18 mouse cellular contexts compared by ENCODE assay signal in the genomic region with DNA sequence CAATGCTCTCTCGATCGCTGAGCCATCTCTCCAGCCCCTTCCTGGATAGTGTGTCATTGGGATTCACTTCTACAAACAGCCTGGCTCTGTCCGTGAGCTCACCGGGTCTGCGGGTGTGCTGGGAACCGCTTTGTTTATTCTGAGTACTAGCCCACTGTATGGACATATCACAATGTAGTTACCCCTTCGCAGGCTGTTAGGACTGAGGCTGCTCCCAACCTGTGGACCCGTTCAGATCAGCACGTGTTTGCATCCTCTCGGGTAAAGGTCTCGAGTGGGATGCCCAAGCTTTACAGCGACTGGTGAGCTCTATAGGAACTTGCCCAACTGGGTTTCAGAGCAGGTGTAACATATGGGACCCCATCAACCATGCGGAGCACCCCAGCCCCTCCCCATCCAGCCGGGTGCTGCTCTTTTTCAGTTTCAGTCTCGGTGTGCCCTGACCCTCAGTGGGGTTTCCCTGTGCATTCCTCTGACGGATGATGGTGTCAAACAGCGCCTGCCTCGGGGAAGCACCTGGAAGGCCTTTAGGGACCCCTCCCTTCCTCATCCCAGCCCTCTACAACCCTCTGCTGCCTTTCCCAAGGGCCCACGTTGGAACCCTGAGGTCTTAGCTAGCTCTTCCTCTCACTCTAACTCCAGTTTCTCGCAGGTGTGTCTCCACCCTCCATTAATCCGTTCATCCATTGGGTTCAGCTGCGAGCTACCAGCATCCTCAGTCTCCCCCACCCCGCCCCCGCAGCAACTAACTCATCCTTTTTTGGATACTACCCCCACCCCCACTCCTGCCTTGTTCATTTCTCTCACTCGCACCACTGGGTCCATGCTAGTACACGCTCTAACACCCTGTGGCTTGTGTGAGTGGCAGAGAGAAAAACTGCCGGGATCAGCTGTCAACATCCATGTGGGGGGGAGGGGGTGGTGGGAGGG. TPM values are rescaled to one million over a fixed set of nuclear protein-coding genes. Genes with fewer than 3 reads are reported as not detected.
DNase-seq lines count a peak whose midpoint lies in the region; ATAC-seq and TF ChIP-seq lines count a peak whose summit lies in the region.
"Had no signal": no experiment of that assay in that cellular context is flagged by ENCODE, and none has a peak within 500 bp of the region (broad histone marks: within the 10 kb centered on the region; RNA-seq: fewer than 3 reads in every experiment).

No protein-coding gene starts in this region.

- no peak overlapping the region for H3K4me2 ChIP-seq in midbrain, embryonic 11.5 days
- no peak overlapping the region for H3K4me2 ChIP-seq in midbrain, embryonic 15.5 days
- H3K4me2 ChIP-seq in forebrain, postnatal 0 days (ENCODE audit: low read depth) = no peak overlapping the region
- H3K4me2 ChIP-seq: heart, embryonic 12.5 days; hindbrain, embryonic 13.5 days; intestine, embryonic 15.5 days; limb, embryonic 13.5 days; liver, embryonic 15.5 days; stomach, embryonic 15.5 days had no signal

- H3K9me3 ChIP-seq in midbrain, embryonic 11.5 days (ENCODE audit: control insufficient read depth, low read length) = no peaks in the 10 kb centered on the region
- H3K9me3 ChIP-seq in midbrain, embryonic 15.5 days = no peaks in the 10 kb centered on the region; the same call in 1 of the 2 replicates
- no peaks in the 10 kb centered on the region for H3K9me3 ChIP-seq in E14TG2a.4 (ENCODE audit: low read length)
- no peaks in the 10 kb centered on the region for H3K9me3 ChIP-seq in limb, embryonic 10.5 days (replicated peaks)
- H3K9me3 ChIP-seq in forebrain, postnatal 0 days (ENCODE audit: low read length) = no peaks in the 10 kb centered on the region
- H3K9me3 ChIP-seq: intestine, embryonic 15.5 days; liver, embryonic 15.5 days; megakaryocyte, embryonic 14.5 days; stomach, embryonic 15.5 days had no signal

- no peak for ATAC-seq in midbrain, embryonic 11.5 days (ENCODE audit: low FRiP score)
- ATAC-seq in midbrain, embryonic 15.5 days (replicated peaks) = no peak
- ATAC-seq in forebrain, postnatal 0 days = no peak
- ATAC-seq: forebrain, embryonic 16.5 days; intestine, embryonic 15.5 days had no signal

- H3K36me3 ChIP-seq in midbrain, embryonic 11.5 days (ENCODE audit: control insufficient read depth, insufficient read depth, low read length) = no peaks in the 10 kb centered on the region
- H3K36me3 ChIP-seq in midbrain, embryonic 15.5 days (replicated peaks) = no peaks in the 10 kb centered on the region
- no peaks in the 10 kb centered on the region for H3K36me3 ChIP-seq in E14TG2a.4 (ENCODE audit: insufficient read depth, low read length)
- no peaks in the 10 kb centered on the region for H3K36me3 ChIP-seq in limb, embryonic 10.5 days
- no peaks in the 10 kb centered on the region for H3K36me3 ChIP-seq in forebrain, postnatal 0 days (ENCODE audit: insufficient read depth)
- H3K36me3 ChIP-seq: heart, embryonic 12.5 days; hindbrain, embryonic 13.5 days; intestine, embryonic 15.5 days; limb, embryonic 13.5 days; liver, embryonic 15.5 days; stomach, embryonic 15.5 days had no signal

- TF ChIP-seq CTCF in E14TG2a.4 (conservative IDR thresholded peaks at IDR 0.05; ENCODE audit: low read length) = no peak
- TF ChIP-seq CTCF in forebrain, postnatal 0 days (IDR thresholded peaks at IDR 0.05; ENCODE audit: low read depth) = no peak

- H3K4me1 ChIP-seq in midbrain, embryonic 11.5 days (ENCODE audit: control insufficient read depth, insufficient read depth, low read length) = no peaks in the 10 kb centered on the region; the same call in 1 of the 2 replicates
- H3K4me1 ChIP-seq in midbrain, embryonic 15.5 days = peaks cover 6% of the 10 kb centered on the region; the same call in 1 of the 2 replicates
- H3K4me1 ChIP-seq in E14TG2a.4 (replicated peaks; ENCODE audit: low read depth, low read length) = peaks cover 43% of the 10 kb centered on the region
- H3K4me1 ChIP-seq in limb, embryonic 10.5 days = peaks cover 23% of the 10 kb centered on the region
- H3K4me1 ChIP-seq in forebrain, postnatal 0 days (ENCODE audit: insufficient read depth) = 0 out of 2 replicates have a peak, but pooled peaks cover 2% of the 10 kb centered on the region
- H3K4me1 ChIP-seq: heart, embryonic 12.5 days had no signal

- H3K27me3 ChIP-seq in midbrain, embryonic 11.5 days (ENCODE audit: control insufficient read depth, insufficient read depth, low read length) = no peaks in the 10 kb centered on the region
- 0 out of 2 replicates have a peak, but pooled peaks cover 2% of the 10 kb centered on the region for H3K27me3 ChIP-seq in midbrain, embryonic 15.5 days (replicated peaks)
- H3K27me3 ChIP-seq in E14TG2a.4 (ENCODE audit: insufficient read depth, low read length) = 0 out of 2 replicates have a peak, but pooled peaks cover 3% of the 10 kb centered on the region
- peaks cover 12% of the 10 kb centered on the region; the same call in 1 of the 2 replicates for H3K27me3 ChIP-seq in limb, embryonic 10.5 days (ENCODE audit: low read depth, poor library complexity, severe bottlenecking)
- no peaks in the 10 kb centered on the region for H3K27me3 ChIP-seq in forebrain, postnatal 0 days (ENCODE audit: insufficient read depth, low read length)
- H3K27me3 ChIP-seq: intestine, embryonic 15.5 days; limb, embryonic 13.5 days; liver, embryonic 15.5 days; stomach, embryonic 15.5 days had no signal

- no peak overlapping the region for H3K9ac ChIP-seq in midbrain, embryonic 11.5 days (ENCODE audit: low read length)
- H3K9ac ChIP-seq in midbrain, embryonic 15.5 days = no peak overlapping the region
- H3K9ac ChIP-seq in forebrain, postnatal 0 days = no peak overlapping the region
- H3K9ac ChIP-seq: heart, embryonic 12.5 days; hindbrain, embryonic 13.5 days; intestine, embryonic 15.5 days; limb, embryonic 13.5 days; liver, embryonic 15.5 days; stomach, embryonic 15.5 days had no signal

- DNase-seq in midbrain, embryonic 11.5 days (ENCODE audit: low spot score, missing footprints) = peak; percentile 84
- DNase-seq in CD4-positive helper T cell, adult 2 months (ENCODE audit: low read depth, low spot score) = peak; percentile 66
- DNase-seq in limb, embryonic 10.5 days (ENCODE audit: low spot score) = no peak
- DNase-seq in heart, adult 8-10 months (ENCODE audit: low spot score) = no peak
- DNase-seq in forebrain, postnatal 0 days = no peak
- DNase-seq: adrenal gland, postnatal 10 days; cerebellum, adult 9-11 months; right cerebral cortex, postnatal 4 days had no signal

- H3K4me3 ChIP-seq in midbrain, embryonic 11.5 days (ENCODE audit: low read depth, low read length) = no peak overlapping the region
- H3K4me3 ChIP-seq in midbrain, embryonic 15.5 days = no peak overlapping the region
- peak overlapping the region; percentile 35 for H3K4me3 ChIP-seq in E14TG2a.4 (replicated peaks; ENCODE audit: low read length)
- no peak overlapping the region for H3K4me3 ChIP-seq in limb, embryonic 10.5 days
- no peak overlapping the region for H3K4me3 ChIP-seq in forebrain, postnatal 0 days (ENCODE audit: low read depth, low read length)
- H3K4me3 ChIP-seq: heart, embryonic 12.5 days; hindbrain, embryonic 13.5 days; intestine, embryonic 15.5 days; limb, embryonic 13.5 days; liver, embryonic 15.5 days; megakaryocyte, embryonic 14.5 days; stomach, embryonic 15.5 days had no signal

- no peak overlapping the region for H3K27ac ChIP-seq in midbrain, embryonic 11.5 days (ENCODE audit: low read depth, low read length)
- H3K27ac ChIP-seq in midbrain, embryonic 15.5 days = no peak overlapping the region
- H3K27ac ChIP-seq in limb, embryonic 10.5 days = 0 out of 2 replicates have a peak overlapping the region, but pooled peaks have one; percentile 9
- H3K27ac ChIP-seq in forebrain, postnatal 0 days (ENCODE audit: low read depth, low read length) = no peak overlapping the region
- H3K27ac ChIP-seq: hindbrain, embryonic 13.5 days; intestine, embryonic 15.5 days; limb, embryonic 13.5 days; liver, embryonic 15.5 days; stomach, embryonic 15.5 days had no signal

- WGBS in midbrain, embryonic 11.5 days = 41% methylated on average over 27 of the region's 27 CpGs
- 35% methylated on average over 27 of the region's 27 CpGs for WGBS in midbrain, embryonic 15.5 days
- 39% methylated on average over 27 of the region's 27 CpGs for WGBS in limb, embryonic 10.5 days
- WGBS in forebrain, postnatal 0 days = 38% methylated on average over 27 of the region's 27 CpGs

RNA-seq across cellular contexts. Expression of a gene that starts 14.1 kb away (rescaled TPM):
- polyA plus RNA-seq in midbrain, embryonic 11.5 days (2014; fragmentation: Nextera tagmentation; extraction: Ambion mirVana) = 9.9 and 10.9 TPM in 2 replicates
- 5.7 and 6.3 TPM in 2 replicates for polyA plus RNA-seq in midbrain, embryonic 15.5 days (2015; fragmentation: Nextera tagmentation; extraction: Ambion mirVana)
- polyA plus RNA-seq in limb, embryonic 10.5 days (2016; fragmentation: Nextera tagmentation; extraction: Ambion mirVana) = 159 and 218 TPM in 2 replicates
- total RNA-seq in heart, adult 8-10 months (2022) = 1 to 10 TPM; 2.0 to 4.6 (median 2.7) TPM
- total RNA-seq in forebrain, postnatal 0 days (2014; rRNA removed) = 5.8 and 8.2 TPM in 2 replicates
- 5.9 and 7.1 TPM in 2 replicates for polyA plus RNA-seq in forebrain, postnatal 0 days (2015; fragmentation: Nextera tagmentation; extraction: Ambion mirVana)

RNA-seq across cellular contexts. Expression of a gene that starts 18.1 kb away (rescaled TPM):
- 1.3 TPM in 2 replicates for polyA plus RNA-seq in midbrain, embryonic 11.5 days (2014; fragmentation: Nextera tagmentation; extraction: Ambion mirVana)
- 2.4 and 2.8 TPM in 2 replicates for polyA plus RNA-seq in midbrain, embryonic 15.5 days (2015; fragmentation: Nextera tagmentation; extraction: Ambion mirVana)
- 0.60 and 0.80 TPM in 2 replicates for polyA plus RNA-seq in limb, embryonic 10.5 days (2016; fragmentation: Nextera tagmentation; extraction: Ambion mirVana)
- total RNA-seq in heart, adult 8-10 months (2022) = 10 to 100 TPM in 1 of 4 experiments, 1 to 10 TPM in 3; 1.8 to 10.3 (median 2.6) TPM
- total RNA-seq in forebrain, postnatal 0 days (2014; rRNA removed) = 1.1 and 1.3 TPM in 2 replicates
- 1.8 and 2.4 TPM in 2 replicates for polyA plus RNA-seq in forebrain, postnatal 0 days (2015; fragmentation: Nextera tagmentation; extraction: Ambion mirVana)

RNA-seq across cellular contexts. Expression of a gene that starts 41.8 kb away (rescaled TPM):
- 117 and 121 TPM in 2 replicates for polyA plus RNA-seq in midbrain, embryonic 11.5 days (2014; fragmentation: Nextera tagmentation; extraction: Ambion mirVana)
- polyA plus RNA-seq in midbrain, embryonic 15.5 days (2015; fragmentation: Nextera tagmentation; extraction: Ambion mirVana) = 75.4 and 78.4 TPM in 2 replicates
- polyA plus RNA-seq in limb, embryonic 10.5 days (2016; fragmentation: Nextera tagmentation; extraction: Ambion mirVana) = 106 and 112 TPM in 2 replicates
- 100 to 1,000 TPM; 195 to 224 (median 212) TPM for total RNA-seq in heart, adult 8-10 months (2022)
- total RNA-seq in forebrain, postnatal 0 days (2014; rRNA removed) = 67.2 and 88.2 TPM in 2 replicates
- 98.9 and 119 TPM in 2 replicates for polyA plus RNA-seq in forebrain, postnatal 0 days (2015; fragmentation: Nextera tagmentation; extraction: Ambion mirVana)

RNA-seq across cellular contexts. Expression of a gene that starts 42.1 kb away (rescaled TPM):
- 49.6 and 55.2 TPM in 2 replicates for polyA plus RNA-seq in midbrain, embryonic 11.5 days (2014; fragmentation: Nextera tagmentation; extraction: Ambion mirVana)
- 53.3 and 57.5 TPM in 2 replicates for polyA plus RNA-seq in midbrain, embryonic 15.5 days (2015; fragmentation: Nextera tagmentation; extraction: Ambion mirVana)
- 90.9 and 100 TPM in 2 replicates for polyA plus RNA-seq in limb, embryonic 10.5 days (2016; fragmentation: Nextera tagmentation; extraction: Ambion mirVana)
- total RNA-seq in heart, adult 8-10 months (2022) = 10 to 100 TPM; 11.2 to 12.6 (median 12.2) TPM
- 47.4 and 54.0 TPM in 2 replicates for total RNA-seq in forebrain, postnatal 0 days (2014; rRNA removed)
- polyA plus RNA-seq in forebrain, postnatal 0 days (2015; fragmentation: Nextera tagmentation; extraction: Ambion mirVana) = 21.6 and 28.5 TPM in 2 replicates

Comparison
In these comparisons a context has a peak if more than half of its experiments do, and no peak if none do; other contexts are left out.
1. DNase-seq: peak in midbrain, embryonic 11.5 days (single experiment) and CD4-positive helper T cell, adult 2 months (single experiment); none in limb, embryonic 10.5 days (single experiment), heart, adult 8-10 months (single experiment) and forebrain, postnatal 0 days (single experiment).
2. RNA of a gene that starts 14.1 kb away (polyA plus RNA-seq): 159 to 218 TPM in limb, embryonic 10.5 days; 9.9 to 10.9 TPM in midbrain, embryonic 11.5 days, 5.9 to 7.1 TPM in forebrain, postnatal 0 days and 5.7 to 6.3 TPM in midbrain, embryonic 15.5 days; every median in the first group is over 10 times any median in the second.